Mouse (Mus musculus): ENCODE measurements around the gene Acaca.
"Not testable (repeated sequence)": the region's sequence is repeated elsewhere in the genome, so short reads cannot be mapped to it uniquely, and the experiment has no call there.

The Acaca gene

DNA sequence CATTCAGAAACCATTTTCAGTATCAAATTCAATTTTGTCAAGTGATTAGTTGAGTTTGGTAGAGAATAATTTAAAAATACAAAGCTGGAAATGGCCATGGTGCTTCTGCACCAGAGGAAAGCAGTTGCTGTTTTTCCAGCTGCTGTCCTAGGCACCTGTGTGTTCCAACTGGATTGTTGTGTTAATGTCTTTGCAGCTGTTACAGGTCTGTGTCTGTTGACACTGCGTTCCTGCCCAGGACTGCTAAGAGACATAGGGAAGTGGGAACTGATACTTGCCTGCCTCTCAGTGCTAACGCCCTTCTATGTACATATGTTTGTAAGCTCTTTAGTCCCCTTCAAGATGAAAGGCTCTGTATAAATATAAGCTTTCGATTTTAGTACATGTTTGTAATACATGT is 203.4 kb downstream of the Acaca start:
- DNase-seq (ENCODE audit: low spot score in 2 of 2): no peak

DNA sequence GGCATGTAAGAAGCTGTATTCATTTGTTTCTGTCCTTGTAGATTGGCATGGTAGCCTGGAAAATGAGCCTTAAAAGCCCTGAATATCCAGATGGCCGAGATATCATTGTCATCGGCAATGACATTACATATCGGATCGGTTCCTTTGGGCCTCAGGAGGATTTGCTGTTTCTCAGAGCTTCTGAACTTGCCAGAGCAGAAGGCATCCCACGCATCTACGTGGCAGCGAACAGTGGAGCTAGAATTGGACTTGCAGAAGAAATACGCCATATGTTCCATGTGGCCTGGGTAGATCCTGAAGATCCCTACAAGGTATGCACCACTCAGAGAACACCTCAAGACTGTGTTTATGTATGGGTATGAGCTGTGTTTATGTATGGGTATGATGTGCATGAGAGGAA is 208.8 kb downstream of the Acaca start:
- not testable (repeated sequence) for DNase-seq (ENCODE audit: low spot score in 2 of 2)

DNA sequence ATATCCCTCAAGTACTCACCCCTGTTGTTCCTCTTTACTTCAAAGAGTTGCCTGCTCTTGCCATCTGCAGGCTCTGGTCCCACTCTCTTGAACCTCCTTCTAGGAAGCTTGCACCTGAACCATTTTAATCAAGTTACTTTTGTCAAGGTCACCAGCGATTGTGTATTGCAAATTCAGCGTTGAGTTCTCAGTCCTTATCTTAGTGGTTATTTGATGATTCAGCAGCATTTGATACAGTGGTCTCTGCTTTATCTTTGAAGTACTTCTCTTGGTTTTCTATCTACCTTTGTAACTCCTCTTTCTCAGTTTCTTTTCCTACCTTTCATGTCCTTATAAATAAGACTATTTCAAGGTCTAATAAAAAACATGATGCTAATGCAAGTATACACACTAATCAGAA is 211.2 kb downstream of the Acaca start:
- no peak for DNase-seq (ENCODE audit: low spot score in 2 of 2)

DNA sequence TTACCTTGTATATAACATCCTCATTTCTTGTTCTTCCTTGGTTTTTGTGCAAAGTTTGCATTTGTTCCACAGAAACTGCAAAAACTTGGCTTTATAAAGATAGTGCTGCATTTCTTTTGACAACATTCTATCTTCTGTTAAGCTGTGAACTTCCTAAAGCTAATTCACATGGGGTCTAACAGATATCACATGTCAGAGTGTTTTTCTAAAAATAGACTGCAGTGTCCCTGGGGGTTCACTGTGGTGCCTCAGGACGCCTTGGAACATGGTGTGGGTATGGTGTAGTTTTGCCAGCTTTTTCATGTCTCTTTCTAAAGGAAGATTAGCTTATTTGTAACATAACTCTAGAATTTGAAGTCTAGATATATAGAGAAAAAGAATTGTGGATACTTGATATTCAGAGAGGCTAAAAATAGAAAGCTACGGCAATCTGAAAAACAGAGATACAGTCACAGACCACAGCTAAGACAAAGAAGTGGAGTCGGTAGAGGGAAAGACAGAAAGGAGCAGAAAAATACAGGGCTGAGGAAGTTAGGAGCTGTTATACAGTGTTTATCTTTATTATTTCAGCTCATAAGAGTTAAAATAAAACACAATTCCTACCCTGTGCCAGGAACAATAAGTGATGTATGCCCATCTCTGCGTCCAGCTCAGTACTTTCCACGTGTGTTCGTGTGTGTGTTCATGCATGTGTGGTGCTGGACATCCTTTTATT is 215.2 kb downstream of the Acaca start:
- no peak for DNase-seq (ENCODE audit: low spot score in 2 of 2)

DNA sequence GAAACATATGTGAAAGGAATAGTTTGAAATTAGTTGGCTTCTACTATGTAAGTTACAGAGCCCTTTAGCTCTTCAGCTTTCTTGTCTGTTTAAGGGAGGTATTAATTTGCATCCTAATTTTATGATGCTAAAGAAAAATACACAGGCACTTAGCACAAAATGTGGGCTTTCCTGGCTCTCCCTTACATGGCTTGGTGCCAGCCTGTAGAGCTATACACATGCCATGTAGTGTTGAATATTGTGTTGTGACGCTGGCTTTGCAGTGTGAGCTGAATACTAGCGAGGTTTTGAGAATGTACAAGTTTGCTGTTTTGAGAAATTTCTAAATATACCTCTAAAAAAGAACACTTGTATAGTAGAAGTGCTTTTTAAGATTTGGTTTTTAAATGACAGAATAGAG is 218.3 kb downstream of the Acaca start:
- no peak for DNase-seq (ENCODE audit: low spot score in 2 of 2)

DNA sequence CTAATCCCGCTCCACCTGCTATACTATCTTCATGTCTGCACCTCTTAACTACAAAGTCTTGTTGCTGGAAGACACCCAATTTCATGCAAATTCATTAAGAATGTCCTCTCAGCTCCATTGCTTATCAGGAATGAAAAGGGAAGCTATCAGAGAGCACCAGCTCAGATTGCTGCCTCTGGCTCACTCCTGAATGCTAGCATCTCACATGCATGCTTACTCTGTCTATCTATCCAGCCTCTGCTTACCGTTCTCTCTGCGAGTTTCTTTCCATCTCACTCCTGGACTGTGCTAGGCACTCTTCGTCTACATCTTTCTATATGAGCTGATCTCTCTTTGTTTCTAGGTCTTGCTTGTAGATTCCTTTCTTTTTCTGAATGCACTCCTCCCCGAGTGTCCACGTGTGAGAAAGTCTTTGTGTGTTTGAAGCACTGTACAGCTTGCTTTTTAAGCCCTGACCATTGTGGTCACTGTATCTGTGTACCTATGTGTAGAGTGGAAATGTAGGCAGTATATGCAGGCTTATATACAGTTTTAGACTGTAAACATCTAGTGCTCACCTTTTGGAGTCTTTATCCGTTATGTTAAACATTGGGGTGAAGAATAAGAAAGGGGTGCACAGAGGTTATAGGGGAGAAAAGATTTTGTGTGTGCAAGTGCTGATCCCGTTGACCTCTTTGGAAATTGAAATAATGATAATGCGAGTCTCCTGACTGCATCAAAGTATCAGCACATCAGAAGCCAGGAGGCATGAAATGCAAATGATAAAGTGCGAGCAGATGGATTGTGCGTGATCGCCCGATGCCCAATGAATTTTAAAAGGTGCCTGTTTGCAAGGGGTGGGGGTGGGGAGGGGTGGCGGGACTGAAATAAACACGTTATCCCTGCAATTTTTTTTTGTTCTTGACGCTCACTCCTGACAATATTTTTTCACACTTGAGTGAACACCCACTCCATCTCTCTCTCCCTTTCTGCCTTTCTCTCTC is 219.7 kb downstream of the Acaca start:
- DNase-seq (ENCODE audit: low spot score in 2 of 2): no peak

DNA sequence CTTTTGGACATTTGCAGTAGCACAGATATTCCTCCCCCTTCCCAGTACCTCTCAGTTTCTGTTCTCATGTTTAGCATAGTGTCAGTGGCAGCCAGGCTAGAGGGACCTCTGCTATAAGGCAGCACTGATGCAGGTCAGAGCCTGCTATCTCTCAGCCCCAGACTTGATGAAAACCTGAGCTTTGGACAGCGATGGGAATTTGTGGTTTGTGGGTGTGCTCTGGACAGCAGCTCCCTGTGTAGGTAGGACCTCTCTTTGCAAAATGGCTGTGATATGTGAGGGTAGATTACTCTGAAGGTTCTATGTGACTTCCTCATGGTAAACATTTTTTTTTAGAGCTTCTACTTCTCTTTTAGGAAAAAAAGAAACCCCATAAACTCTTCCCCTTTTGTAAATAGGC is 221.7 kb downstream of the Acaca start:
- no peak for DNase-seq (ENCODE audit: low spot score in 2 of 2)

DNA sequence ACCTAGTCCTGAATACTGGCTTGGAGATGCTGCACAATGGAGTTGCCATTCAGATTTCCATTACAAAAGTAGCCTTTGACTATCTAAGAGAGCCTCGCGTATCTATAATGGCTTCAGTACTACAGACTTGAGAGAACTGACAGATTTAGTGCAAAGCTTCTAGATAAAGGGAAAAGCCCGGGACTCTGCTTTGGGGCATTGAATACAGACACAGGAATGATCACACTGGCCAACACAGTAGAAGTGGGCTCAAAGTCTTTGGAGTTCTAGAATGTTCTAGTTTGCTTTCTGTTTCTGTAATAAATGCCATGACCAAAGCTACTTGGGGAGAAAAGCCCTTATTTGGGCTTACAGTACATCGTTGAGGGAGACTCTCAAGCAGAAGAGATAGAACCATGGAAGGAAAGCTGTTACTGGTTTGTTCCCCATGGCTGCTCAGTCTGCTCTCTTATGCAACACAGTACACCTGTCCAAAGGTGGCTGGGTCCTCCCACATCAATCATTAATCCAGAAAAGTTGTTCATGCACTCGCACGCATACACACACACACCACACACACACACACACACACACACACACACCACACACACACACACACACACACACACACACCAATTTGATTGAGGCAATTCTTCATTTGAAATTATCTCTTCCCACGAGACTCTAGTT is 223.7 kb downstream of the Acaca start:
- DNase-seq (ENCODE audit: low spot score in 2 of 2): no peak

DNA sequence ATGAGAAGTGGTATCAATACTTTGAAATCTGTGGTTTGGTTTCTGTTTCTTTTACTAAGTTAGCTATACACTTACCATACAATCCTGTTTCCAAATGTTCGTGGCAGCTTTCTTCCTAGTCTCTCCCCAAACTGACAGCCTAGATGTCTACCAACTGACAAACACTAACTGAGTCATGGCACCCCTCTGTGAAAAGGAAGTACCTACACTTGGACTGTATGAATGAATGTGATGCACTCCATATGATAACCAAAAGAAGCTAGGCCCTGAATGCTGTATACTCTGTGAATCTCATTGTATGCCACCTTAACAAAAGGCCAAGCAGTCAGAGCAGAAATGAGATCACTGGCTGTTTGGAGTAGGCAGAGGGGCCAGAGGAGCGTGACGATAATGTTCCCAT is 227.8 kb downstream of the Acaca start:
- DNase-seq (ENCODE audit: low spot score in 2 of 2): no peak

DNA sequence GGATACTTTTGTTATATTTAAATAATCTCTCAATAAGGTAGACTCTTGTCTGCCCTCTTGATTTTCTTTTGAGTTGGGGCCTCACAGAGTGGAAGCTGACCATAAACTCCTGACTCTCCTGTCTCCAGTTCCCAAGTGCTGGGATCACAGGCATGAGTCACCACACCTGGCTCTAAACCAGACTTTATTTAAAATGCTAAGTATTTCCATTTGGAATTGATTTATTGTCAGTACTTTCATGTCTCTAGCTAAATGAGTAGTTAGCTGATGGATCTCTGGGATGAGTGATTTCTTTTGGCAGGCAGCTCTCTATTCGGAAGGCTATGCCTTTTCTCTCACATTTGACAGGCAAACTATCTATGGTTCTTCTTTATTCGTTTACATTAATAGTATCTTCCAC is 228.3 kb downstream of the Acaca start:
- no peak for DNase-seq (ENCODE audit: low spot score in 2 of 2)

DNA sequence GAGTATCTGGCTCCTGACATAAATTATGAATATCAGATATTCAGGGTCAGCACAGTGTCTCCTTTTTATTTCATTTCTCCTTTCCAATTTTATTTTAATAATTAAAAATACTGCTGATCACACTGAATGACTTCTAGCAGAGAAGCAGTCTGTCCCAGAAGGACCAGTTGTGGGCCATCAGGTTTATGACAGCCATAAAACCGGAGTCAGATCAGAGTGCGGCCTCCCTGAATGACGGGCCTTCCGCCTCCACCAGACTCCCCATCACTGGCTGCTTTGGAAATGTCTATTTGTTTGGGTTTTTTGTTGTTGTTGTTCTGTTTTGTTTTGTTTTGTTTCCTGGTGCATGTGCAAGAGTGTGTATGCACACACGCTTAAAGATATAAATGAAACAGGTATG is 232.1 kb downstream of the Acaca start:
- no peak for DNase-seq (ENCODE audit: low spot score in 2 of 2)

DNA sequence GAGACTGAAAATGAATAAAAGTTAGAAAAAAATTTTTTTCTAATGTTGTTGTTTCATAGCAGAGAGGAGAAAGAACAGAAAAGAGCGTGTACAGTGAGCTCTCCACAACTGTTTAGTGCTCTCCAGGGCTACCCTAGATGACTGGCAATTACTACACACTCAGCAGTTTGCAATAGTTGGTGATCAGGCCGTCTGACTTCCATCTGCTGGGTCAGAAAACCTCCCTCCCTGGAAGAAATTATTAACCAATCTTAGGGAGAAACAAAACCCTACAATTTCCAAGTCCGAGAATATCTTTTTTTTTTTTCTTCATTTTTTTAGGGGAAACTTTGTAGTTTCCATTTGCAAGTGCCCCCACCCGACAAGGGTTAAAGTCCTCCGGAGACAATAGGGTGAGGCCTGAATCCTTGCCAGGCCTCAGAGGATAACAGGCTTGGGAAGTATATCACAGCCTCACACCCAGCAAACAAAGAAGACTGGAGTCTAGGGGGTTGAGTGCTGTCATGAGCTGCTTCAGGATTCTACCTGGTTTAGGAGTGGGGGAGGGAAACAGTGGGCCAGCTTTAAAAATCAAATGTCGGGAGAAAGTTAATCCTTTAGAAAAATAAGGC is 233.3 kb downstream of the Acaca start:
- DNase-seq (ENCODE audit: low spot score in 2 of 2): no peak

DNA sequence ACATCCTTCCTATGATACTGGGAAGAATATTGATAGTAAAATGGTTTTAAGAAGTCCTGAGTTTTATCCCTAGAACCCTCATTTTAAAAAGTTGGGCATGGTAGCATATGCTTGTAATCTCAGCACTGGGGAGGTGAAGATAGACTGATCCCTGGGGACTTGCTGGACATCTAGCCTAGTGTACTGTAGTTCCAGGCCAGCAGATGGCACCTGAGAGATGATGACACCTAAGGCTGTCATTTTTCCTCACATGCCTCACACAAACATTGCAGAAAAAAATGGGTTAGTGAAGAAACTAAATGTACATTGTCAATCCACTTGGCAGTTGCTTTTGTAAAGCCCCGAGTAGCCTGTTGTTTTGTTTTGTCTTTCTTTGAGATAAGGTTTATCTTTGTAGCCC is 235.8 kb downstream of the Acaca start:
- no peak for DNase-seq (ENCODE audit: low spot score in 2 of 2)

DNA sequence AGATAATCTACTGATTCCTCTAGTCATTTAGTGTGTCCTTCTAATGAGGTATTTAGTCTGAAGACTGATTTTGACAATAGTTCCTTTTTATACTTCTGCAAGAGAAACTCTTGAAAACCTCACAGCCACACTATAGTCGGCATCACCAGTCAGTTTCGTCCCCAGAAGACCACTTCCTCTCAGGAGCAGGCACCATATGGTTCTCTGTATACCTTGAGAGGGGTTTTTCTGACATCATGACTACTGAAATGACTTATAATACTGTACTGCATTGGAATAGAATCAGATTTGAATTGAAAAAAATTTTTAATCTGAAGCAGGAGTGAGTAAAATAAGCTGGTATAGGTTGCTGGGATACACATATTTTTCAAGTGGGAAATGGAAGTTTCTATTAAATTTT is 239.4 kb downstream of the Acaca start:
- no peak for DNase-seq (ENCODE audit: low spot score in 2 of 2)

DNA sequence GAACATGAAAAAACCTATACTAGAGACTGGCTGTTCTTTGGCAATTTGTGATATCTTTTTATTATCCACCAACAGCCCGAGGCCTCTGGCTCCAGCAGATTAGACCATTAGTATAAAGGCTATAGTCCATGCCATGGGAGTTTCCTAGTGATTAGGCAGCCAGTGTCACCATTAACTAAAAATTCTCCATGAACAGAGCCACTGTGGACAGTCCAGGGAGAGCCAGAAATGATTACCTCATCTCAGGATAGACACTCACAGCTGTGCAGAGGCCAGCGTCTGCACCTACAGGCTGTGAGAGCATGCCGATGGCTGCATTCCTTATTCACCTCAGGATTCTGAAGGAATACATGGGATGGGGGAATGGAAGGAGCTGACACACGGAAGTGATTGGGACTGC is 243.7 kb downstream of the Acaca start:
- no peak for DNase-seq (ENCODE audit: low spot score in 2 of 2)

DNA sequence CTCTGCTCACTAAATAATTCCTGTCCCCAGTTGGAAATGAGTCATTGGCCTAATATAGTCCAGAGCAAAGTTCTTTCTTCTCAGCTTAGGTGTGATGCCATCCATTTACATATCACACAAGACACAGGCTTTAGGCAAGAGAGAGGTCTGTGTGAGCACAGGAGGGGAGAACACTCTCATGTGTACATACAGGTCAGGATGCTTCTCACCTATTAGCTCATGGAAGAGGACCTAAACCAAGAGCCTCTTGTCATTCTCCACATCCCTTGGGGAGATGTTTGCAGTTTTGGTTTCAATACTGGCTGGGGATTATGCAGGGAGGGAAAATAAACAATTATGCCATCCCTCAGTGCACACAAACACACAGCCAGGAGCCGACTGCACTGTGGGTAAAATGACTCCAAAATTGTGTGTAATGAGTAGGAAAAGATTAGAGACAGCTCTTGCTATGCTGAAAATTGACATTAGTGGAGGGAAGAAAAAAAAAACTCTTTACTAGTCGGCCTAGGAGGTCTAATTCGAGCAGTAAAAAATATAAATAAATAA is 246.6 kb downstream of the Acaca start:
- no peak for DNase-seq (ENCODE audit: low spot score in 2 of 2)

DNA sequence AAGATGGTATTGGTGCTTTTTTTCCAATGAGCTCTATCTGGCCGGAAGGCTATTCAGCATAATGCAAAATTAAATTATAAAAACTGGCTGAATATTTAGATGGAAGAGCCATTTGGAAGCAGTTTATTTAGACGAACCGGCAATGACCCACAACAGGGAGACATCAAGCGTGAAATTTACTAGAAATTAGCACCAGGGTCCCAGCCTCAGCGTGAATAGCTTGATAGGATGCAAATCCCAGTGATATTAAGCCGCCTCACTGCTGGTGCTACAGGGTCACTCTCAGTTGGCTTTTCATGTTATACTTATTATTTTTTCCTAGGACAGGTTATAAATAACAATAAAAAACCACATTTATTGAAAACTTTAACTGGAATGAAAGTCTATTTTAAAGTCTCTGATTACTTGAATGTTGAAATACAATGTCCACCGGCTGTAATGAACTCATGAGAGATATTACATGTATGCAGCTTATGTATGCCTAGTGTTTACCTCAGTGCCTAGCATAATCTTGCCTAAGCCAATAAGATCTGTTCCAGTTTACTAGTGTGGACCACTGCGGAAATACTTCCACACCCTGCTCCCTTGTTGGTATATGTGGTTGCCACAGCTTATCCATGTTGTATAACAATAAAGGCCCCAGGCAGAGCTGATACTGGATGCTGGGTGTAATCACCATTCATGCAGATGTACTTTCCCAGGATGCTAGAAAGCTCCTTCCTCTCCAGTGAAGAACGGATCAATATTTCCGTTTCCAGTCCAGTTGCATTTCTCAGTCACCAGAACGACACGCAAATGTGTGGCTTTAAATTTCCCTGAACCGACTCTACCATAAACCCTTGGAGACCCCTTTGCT is 247.3 kb downstream of the Acaca start:
- DNase-seq (ENCODE audit: low spot score in 2 of 2): no peak

DNA sequence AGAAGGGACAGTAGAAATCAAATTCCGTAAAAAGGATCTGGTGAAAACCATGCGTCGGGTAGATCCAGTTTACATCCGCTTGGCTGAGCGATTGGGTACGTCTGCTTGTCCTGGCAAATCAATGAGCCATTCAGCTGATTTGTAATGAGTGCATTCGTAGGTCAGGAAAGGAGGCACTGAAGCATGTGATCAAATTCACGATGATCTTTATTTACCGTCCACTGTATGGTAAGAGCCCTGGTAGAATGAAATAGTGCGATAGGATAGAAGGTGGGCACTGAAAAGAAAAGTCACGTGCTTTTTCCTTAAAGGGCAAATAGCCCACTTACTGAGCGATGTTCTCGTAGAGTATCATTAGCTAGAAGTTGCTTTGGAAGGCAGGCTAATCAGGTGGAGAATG is 253.0 kb downstream of the Acaca start:
- DNase-seq (ENCODE audit: low spot score in 2 of 2): no peak

DNA sequence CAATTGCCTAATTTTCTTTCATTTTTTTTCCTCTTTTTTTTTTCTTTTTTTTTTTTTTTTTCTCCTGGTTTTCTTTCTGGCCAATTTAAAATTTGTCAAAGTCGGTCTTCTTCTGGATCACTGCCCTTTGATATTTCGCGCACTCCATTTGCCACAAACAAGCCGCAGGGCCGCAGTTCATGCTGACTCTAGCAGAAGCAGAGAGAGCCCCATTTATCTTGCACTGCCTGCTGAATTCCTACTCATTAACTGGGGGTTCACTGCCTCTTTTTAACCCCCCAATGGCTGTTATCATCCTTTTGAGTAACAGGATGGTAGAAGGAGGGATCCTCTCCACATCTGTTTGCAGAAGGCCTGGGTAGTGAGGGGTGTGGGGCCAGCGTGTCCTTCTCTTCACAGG is 254.4 kb downstream of the Acaca start:
- DNase-seq (ENCODE audit: low spot score in 2 of 2): no peak

DNA sequence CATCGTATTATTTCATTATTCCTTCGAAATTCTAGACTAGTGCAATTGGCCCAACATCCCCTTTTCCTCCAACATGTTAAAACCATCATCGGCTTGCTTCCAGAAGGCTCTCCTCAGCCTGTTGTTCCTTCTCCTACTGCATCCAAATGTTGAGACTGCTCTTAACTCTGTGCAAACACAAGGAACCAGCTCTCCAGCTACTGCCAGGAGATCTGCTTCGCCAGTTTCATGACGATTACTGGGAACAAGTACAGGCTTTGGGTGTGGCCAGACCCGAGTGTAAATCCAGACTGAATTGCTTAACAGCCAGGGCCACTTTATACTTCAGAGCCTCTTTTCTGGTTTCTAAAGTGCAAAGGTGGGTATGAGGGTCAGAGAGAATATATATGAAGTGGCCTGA is 259.9 kb downstream of the Acaca start:
- DNase-seq (ENCODE audit: low spot score in 2 of 2): no peak

DNA sequence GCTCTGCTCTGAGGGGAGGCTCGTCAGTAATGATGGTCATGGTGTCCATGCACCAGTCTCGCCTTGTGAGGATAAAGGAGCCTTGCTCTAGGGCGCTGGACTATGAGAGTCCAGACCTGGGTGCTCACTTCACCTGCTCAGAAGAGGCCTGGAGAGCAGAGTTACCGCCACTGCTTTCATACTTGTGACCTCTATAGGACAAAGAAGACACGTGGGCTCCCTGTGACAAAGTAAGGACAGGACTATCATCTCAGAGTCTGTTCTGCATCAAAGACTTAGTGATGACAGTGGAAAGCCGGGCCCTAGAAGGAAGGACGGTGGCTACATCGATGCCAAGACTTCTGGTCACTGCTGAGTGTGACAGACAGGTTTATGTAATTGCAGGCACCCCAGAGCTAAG is 261.7 kb downstream of the Acaca start:
- DNase-seq (ENCODE audit: low spot score in 2 of 2): no peak
